Mouse (Mus musculus) embryonic facial prominence, embryonic 12.5 days (tissue): ENCODE results near the gene Rnf40. TPM values are rescaled to one million over a fixed set of nuclear protein-coding genes. Genes with fewer than 3 reads are reported as not detected.
A peak's percentile ranks its signal among the peaks of the same experiment; 100 is the strongest.

Source experiments
- ATAC-seq: fragments of 200-750 bp; cut with Nextera tagmentation; 2 replicates; pipeline ENCODE4 v1.8.0; 2017; ENCODE audit not compliant: insufficient number of reproducible peaks, insufficient read depth, low FRiP score, low TSS enrichment
- H3K27ac ChIP-seq: fragments of 300-500 bp; sonication (generic); 2 replicates; pipeline ENCODE4 v1.5.1; 2016; ENCODE audit warnings: mild to moderate bottlenecking
- H3K27me3 ChIP-seq: fragments of 300-500 bp; sonication (generic); 2 replicates; pipeline ENCODE4 v1.6.1; 2016; ENCODE audit warnings: mild to moderate bottlenecking, moderate library complexity
- H3K36me3 ChIP-seq: fragments of 300-500 bp; sonication (generic); 2 replicates; pipeline ENCODE4 v1.6.1; 2016; ENCODE audit warnings: mild to moderate bottlenecking
- H3K4me1 ChIP-seq: fragments of 300-500 bp; sonication (generic); 2 replicates; pipeline ENCODE4 v1.6.1; 2016
- H3K4me2 ChIP-seq: fragments of 300-500 bp; sonication (generic); replicated peaks from 2 replicates; pipeline ENCODE4 v1.6.1; 2016; ENCODE audit warnings: mild to moderate bottlenecking, moderate library complexity
- H3K4me3 ChIP-seq: fragments of 300-500 bp; sonication (generic); 2 replicates; pipeline ENCODE4 v1.5.1; 2016; ENCODE audit warnings: mild to moderate bottlenecking
- H3K9ac ChIP-seq: fragments of 300-500 bp; sonication (generic); 2 replicates; pipeline ENCODE4 v1.6.1; 2016; ENCODE audit warnings: mild to moderate bottlenecking, moderate library complexity
- H3K9me3 ChIP-seq: fragments of 300-500 bp; sonication (generic); 2 replicates; pipeline ENCODE4 v1.6.1; 2016; ENCODE audit warnings: mild to moderate bottlenecking, moderate library complexity
- WGBS: fragments of 180-500 bp; shearing (Covaris S2); methylation state at CpG from one replicate; pipeline ENCODE4 v1.1.7; 2016; 5-methylcytosine and 5-hydroxymethylcytosine counted together
- polyA plus RNA-seq: library from polyadenylated mRNA; unstranded; fragments of >200 nt; fragmentation: Nextera tagmentation; extraction: Ambion mirVana; gene quantifications from 2 replicates; pipeline ENCODE4 v1.2.1, GENCODE M21; 2016

The Rnf40 gene
- polyA plus RNA-seq, result 63.0 and 66.2 TPM in 2 replicates

DNA sequence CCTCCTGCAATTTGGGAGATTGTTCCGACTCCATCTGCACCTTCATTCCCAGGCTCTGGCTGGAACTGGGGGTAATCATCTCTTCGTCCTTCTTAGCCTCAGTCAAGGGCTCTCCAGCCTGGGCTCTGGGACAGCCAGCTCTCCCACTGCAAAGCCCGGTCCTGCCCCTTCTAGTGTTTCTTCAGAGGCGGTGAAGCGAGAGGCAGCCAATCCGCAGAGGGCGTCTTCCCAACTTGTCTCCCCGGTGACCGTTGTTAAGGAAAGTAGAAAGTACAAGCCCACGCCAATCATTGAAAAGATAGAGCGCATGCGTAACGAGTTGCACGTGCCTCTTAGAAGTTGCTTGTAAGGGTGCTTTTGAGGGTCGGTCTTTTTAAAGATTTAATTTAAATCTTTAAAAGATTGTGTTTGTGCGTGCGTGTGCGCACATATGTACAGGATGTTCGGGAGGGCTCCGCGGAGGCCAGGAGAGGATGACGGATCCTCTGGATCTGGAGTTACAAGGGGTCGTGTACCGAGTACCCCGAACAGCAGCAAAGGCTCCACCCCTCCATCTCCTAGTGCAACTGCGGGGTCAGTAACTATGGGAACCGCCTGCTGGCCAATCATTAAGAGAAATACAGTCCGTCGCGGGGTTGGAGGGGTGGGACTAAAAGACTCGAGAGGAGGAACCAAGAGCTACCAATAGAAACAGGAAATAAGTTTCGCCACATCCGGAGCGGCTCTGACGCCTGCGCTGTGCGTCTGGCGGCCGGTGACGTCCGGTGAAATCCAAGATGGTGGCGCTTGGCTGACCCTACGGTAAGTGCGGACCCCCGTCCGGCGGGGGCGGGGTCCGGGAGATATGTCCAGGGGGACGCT, at the start of gene Rnf40, which contains the start of gene Ccdc189:
TSS of gene Rnf40 (plus strand) at position 757 of the 861 bp plus-strand sequence.
TSS of gene Ccdc189 (minus strand) at position 585 of the 861 bp plus-strand sequence.
- H3K4me3 ChIP-seq, result peak within 1 kb of the TSS; percentile 91
- H3K27ac ChIP-seq, result peak within 1 kb of the TSS; percentile 81
- peak within 1 kb of the TSS; percentile 91 for H3K4me2 ChIP-seq
- H3K27me3 ChIP-seq, result no peaks in the 10 kb centered on the region
- peaks cover 15% of the 10 kb centered on the region for H3K4me1 ChIP-seq
- under 1% methylated on average over 50 of the region's 50 CpGs for WGBS
- H3K36me3 ChIP-seq, result peaks cover 53% of the 10 kb centered on the region
- peak; percentile 97 for ATAC-seq
- H3K9me3 ChIP-seq, result no peaks in the 10 kb centered on the region
- H3K9ac ChIP-seq, result peak within 1 kb of the TSS; percentile 86

DNA sequence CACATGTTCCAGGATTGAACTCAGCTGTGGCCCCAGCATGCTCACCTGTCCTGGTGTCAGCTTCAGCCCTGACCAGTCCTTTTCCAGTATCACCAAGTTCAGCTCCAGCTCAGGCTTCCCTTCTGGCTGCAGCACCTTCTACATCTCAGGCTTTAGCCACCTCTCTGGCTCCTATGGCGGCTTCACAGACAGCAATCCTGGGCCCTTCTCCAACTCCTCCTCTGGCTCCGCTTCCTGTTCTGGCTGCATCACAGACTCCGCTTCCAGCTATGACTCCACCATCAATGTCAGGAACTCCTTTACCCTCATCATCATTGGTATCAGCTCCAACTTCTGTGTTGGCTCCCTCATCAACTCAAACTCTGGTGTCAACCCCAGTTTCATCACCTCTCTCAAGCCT, 46.9 kb upstream of the Rnf40 start:
- Histone ChIP-seq H3K27me3 (no peaks in the 10 kb centered on the region), H3K9me3 (no peaks in the 10 kb centered on the region), H3K27ac (no peak overlapping the region), H3K4me2 (no peak overlapping the region), H3K9ac (no peak overlapping the region), H3K36me3 (peaks cover 92% of the 10 kb centered on the region), H3K4me1 (no peaks in the 10 kb centered on the region), H3K4me3 (no peak overlapping the region)
- no peak for ATAC-seq
- WGBS, result 100% methylated on average over 3 of the region's 3 CpGs

DNA sequence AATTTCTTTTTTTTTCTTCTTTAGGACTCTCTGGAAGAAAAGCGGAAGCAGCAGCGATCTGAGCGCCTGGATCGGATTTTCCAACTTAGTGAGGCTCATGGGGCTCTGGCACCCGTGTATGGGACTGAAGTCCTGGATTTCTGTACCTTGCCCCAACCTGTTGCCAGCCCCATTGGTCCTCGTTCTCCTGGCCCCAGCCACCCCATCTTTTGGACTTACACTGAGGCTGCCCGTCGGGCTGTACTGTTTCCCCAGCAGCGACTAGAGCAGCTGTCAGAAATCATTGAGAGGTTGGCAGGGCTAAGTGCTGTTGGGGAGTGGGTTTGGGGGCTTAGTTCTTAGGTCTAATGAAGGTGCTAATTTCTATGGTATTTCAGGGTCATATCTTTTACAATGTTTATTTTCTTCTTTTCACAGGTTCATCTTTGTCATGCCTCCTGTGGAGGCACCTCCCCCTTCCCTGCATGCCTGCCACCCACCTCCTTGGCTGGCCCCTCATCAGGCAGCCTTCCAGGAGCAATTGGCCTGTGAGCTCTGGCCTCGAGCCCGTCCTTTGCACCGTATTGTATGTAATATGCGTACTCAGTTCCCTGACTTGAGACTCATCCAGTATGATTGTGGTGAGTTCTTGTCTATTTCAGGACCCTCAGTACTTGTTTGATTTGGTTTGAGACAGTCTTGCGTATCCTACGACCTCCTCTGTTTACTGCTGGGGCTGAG, 39.3 kb upstream of the Rnf40 start:
- ATAC-seq, result no peak
- Histone ChIP-seq H3K4me2 (no peak overlapping the region), H3K4me3 (no peak overlapping the region), H3K36me3 (peaks cover 78% of the 10 kb centered on the region), H3K27me3 (no peaks in the 10 kb centered on the region), H3K9ac (no peak overlapping the region), H3K27ac (no peak overlapping the region), H3K9me3 (no peaks in the 10 kb centered on the region), H3K4me1 (no peaks in the 10 kb centered on the region)
- 89% methylated on average over 15 of the region's 15 CpGs for WGBS

DNA sequence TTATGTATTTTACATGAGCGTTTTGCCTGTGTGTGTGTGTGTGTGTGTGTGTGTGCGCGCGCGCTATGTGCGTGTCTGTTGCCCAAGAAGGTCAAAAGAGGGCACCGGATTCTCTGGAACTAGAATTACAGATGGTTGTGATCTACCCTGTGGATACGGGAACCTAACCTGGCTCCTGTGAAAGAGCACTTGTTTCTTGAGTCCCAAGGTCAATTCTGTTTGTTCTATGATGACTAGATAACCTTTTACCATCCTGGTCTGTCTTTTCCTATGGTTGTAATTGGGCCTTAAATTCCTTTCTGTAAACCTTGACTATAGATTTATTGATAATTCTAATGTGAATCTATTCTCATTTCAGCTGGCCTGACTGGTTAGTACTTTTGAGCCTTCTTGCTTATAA, 37.0 kb upstream of the Rnf40 start:
- H3K4me3 ChIP-seq, result no peak overlapping the region
- H3K4me1 ChIP-seq, result no peaks in the 10 kb centered on the region
- no peak overlapping the region for H3K4me2 ChIP-seq
- H3K27me3 ChIP-seq, result no peaks in the 10 kb centered on the region
- no peak for ATAC-seq
- H3K27ac ChIP-seq, result no peak overlapping the region
- H3K36me3 ChIP-seq, result peaks cover 80% of the 10 kb centered on the region
- no peak overlapping the region for H3K9ac ChIP-seq
- H3K9me3 ChIP-seq, result no peaks in the 10 kb centered on the region
- 93% methylated on average over 8 of the region's 8 CpGs for WGBS

DNA sequence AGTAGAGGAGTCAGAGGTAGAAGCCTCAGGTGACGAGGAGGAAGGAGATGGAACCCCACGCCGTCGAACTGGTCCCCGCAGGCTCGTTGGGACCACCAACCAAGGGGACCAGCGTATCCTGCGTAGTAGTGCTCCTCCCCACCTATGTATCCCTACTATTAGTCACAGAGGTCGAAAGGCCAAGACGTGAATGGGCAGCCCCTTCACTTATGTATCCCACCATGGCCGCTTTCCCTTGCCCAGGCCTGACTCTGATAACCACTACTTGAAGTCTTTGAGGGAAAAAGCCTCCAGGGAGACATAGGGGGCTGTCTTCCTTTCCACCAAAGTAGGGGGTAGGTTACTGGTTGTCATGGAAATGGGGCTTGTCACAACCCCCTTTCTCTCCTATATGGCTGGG, 28.0 kb upstream of the Rnf40 start:
- ATAC-seq, result no peak

DNA sequence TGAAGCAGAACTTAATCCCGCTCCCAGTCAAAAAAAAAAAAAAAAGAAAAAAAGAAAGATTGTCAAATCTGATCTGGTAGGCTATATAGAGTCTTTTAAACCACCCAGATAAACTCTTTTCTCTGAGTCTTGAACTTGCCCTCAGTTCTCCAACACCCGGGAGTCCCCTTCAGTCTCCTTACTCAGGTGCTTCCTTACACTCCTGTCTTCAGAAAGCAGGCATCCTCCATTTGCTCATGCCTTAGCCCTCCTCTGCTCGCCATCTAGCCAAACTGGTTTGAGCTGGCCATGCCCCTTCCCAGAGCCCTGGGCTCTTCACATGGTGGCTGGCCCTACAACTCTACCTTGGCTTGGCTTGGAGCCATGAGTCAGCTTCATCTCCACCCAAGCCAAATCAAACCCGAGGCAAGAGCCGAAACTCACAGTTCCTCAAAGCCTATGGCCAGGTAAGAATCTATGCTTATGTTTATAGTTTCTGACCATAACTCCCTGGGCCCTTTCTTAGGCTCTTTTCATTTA, 27.2 kb upstream of the Rnf40 start, which contains the start of gene Tmem265:
TSS of gene Tmem265 (plus strand) at position 51 of the 519 bp plus-strand sequence.
- H3K27ac ChIP-seq, result no peak within 1 kb of the TSS
- 89% methylated on average over 5 of the region's 5 CpGs for WGBS
- H3K4me2 ChIP-seq, result no peak within 1 kb of the TSS
- no peaks in the 10 kb centered on the region for H3K4me1 ChIP-seq
- no peak for ATAC-seq
- no peak within 1 kb of the TSS for H3K9ac ChIP-seq
- H3K4me3 ChIP-seq, result no peak within 1 kb of the TSS
- H3K27me3 ChIP-seq, result no peaks in the 10 kb centered on the region
- H3K36me3 ChIP-seq, result peaks cover 67% of the 10 kb centered on the region
- H3K9me3 ChIP-seq, result no peaks in the 10 kb centered on the region

More for the DNA sequence above, 28.0 kb upstream of the Rnf40 start:
- Histone ChIP-seq H3K4me3 (no peak overlapping the region), H3K9ac (no peak overlapping the region), H3K27ac (no peak overlapping the region), H3K27me3 (no peaks in the 10 kb centered on the region), H3K9me3 (no peaks in the 10 kb centered on the region), H3K4me1 (no peaks in the 10 kb centered on the region), H3K4me2 (no peak overlapping the region), H3K36me3 (peaks cover 70% of the 10 kb centered on the region)
- WGBS, result 90% methylated on average over 11 of the region's 11 CpGs

DNA sequence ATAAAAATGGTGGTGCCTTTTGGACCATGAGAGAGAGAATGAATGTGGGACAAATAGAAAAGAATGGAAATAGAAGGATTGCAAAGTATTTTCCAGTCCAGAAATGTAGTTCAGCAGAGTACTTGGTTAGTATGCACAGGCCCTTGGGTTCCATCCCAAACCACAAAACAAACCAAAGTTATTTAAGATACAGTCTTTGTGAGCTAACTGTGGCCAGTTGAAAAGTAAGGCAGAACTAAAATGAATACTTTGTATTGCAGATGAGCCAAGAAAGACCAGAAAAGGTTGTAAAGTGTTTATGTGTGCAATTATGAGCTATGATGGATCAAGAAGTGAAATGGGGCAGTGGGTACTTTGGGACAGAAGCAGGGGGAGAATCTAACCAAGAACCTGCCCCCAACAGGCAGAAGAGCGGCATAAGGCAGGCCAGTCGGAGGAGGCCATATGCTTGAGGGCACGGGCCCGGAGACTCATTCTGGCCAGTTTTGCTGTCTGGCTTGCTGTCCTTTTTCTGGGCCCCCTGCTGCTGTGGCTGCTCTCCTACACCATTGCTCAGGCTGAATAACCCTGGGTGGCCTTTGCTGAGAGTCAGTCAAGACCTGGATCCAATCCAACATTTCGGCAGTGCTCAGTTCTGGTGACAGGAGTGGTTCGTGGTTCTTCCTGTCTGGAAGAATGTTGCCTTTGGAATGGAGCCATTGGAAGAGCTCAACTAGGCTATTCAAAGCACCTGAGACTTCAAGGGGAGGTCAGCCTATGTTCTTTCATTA, 24.0 kb upstream of the Rnf40 start:
- H3K4me1 ChIP-seq, result no peaks in the 10 kb centered on the region
- WGBS, result 84% methylated on average over 6 of the region's 6 CpGs
- no peak overlapping the region for H3K9ac ChIP-seq
- H3K27ac ChIP-seq, result no peak overlapping the region
- no peaks in the 10 kb centered on the region for H3K27me3 ChIP-seq
- H3K36me3 ChIP-seq, result peaks cover 52% of the 10 kb centered on the region
- no peak for ATAC-seq
- no peaks in the 10 kb centered on the region for H3K9me3 ChIP-seq
- H3K4me2 ChIP-seq, result no peak overlapping the region
- no peak overlapping the region for H3K4me3 ChIP-seq

DNA sequence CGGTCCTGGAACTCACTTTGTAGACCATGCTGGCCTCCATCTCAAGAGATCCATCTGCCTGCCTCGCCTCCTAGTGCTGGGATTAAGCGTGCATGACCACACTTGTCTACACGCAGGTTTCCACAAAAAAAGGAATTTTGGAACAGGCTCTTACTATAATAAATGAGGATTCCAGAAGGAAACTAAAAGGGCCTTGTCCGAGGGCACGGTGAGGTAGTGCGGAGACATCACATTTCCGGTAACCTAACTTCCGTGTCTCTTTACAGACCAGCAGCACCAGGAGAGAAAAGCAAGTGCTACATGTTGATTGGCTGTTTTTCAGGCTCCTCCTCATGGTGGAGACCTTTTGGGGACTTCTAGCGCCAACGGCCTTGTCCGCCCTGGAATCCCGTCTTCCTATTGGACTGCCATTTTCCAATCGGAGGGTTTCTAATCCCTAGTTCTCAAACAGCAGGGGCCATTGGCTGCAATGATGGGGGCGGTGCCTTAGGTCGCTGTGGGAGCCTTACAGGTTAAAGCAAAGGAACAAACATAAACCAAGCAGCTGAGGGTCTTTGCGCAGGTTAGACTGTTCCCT, 15.6 kb upstream of the Rnf40 start, which contains the start of gene Phkg2:
TSS of gene Phkg2 (plus strand) at position 446 of the 577 bp plus-strand sequence.
- H3K4me3 ChIP-seq, result peak within 1 kb of the TSS; percentile 84
- no peaks in the 10 kb centered on the region for H3K27me3 ChIP-seq
- peak within 1 kb of the TSS; percentile 87 for H3K9ac ChIP-seq
- peak; percentile 98 for ATAC-seq
- peak within 1 kb of the TSS; percentile 86 for H3K4me2 ChIP-seq
- WGBS, result under 1% methylated on average over 17 of the region's 17 CpGs
- H3K27ac ChIP-seq, result peak within 1 kb of the TSS; percentile 75
- peaks cover 27% of the 10 kb centered on the region for H3K36me3 ChIP-seq
- peaks cover 16% of the 10 kb centered on the region for H3K4me1 ChIP-seq
- no peaks in the 10 kb centered on the region for H3K9me3 ChIP-seq

DNA sequence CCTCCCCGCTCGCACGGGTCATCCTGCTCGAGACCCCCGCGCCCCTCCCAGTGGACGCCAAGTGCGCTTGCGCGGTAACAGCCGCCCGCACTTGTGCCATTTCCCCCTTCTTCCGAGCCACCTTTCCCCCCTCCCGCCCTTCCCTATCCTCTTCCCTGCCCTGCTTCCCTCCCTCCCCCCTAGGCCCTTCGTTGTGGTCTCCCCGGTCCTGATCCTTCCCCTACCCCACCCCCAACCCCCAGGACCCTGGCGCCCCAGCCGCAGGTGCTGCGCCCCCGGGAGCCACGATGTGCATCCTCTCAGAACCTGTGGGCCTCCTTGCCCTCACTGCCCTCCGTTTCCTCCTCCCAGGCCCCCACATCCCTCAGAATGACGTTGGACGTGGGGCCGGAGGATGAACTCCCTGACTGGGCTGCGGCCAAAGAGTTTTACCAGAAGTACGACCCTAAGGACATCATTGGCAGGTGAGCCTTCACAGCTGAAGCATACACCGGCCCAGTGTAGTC, 15.0 kb upstream of the Rnf40 start:
- Histone ChIP-seq H3K27me3 (no peaks in the 10 kb centered on the region), H3K4me2 (peak overlapping the region; percentile 86), H3K27ac (peak overlapping the region; percentile 75), H3K36me3 (peaks cover 28% of the 10 kb centered on the region), H3K4me1 (peaks cover 16% of the 10 kb centered on the region), H3K9ac (peak overlapping the region; percentile 87), H3K9me3 (no peaks in the 10 kb centered on the region), H3K4me3 (peak overlapping the region; percentile 84)
- WGBS, result 1% methylated on average over 21 of the region's 28 CpGs
- peak; percentile 63 for ATAC-seq

DNA sequence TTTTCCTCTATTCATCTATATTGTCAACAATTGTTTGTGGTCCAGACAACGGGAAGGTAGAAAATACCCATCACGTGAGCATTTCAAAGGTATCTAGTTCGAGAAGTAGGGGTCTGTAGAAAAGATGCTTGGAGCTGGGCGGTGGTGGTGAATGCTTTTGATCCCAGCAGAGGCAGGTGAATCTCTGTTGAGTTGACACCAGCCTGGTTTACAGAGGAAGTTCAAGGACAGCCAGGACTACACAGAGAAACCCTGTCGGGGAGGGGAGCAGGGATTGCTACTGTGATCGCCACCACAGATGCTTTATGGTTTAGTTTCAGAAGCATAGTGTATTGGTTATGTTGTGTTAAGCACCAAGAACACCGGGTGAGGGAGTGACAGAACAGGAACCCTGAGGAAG, 14.5 kb upstream of the Rnf40 start:
- ATAC-seq, result no peak
- Histone ChIP-seq H3K9me3 (no peaks in the 10 kb centered on the region), H3K27ac (no peak overlapping the region), H3K27me3 (no peaks in the 10 kb centered on the region), H3K4me3 (peak overlapping the region; percentile 84), H3K9ac (peak overlapping the region; percentile 87), H3K4me2 (peak overlapping the region; percentile 86), H3K4me1 (peaks cover 16% of the 10 kb centered on the region), H3K36me3 (peaks cover 28% of the 10 kb centered on the region)
- WGBS, result 31% methylated on average over 7 of the region's 7 CpGs
